Mouse (Mus musculus) intestine, embryonic 14.5 days (tissue): ENCODE measurements at regions not wholly inside any gene's neighbourhood (a gene's known extent, or its start where the extent isn't known, plus 50 kb on each side); places are given as distances from the start of the nearest gene placed in this dataset.

Experiments used
- ATAC-seq: fragments of 200-750 bp; cut with Nextera tagmentation; replicated peaks from 2 replicates; pipeline ENCODE4 v1.8.0; 2017; ENCODE audit warnings: low read depth, moderate number of reproducible peaks, moderate TSS enrichment, moderate library complexity; ENCODE audit not compliant: low FRiP score, low TSS enrichment
- DNase-seq: peaks from one replicate; pipeline ENCODE4 v3.0.0-alpha.2; 2018; ENCODE audit warnings: low spot score
- H3K27ac ChIP-seq: fragments of 300-500 bp; sonication (generic); 2 replicates; pipeline ENCODE4 v1.5.1; 2014; ENCODE audit warnings: low read depth, mild to moderate bottlenecking, control low read depth
- H3K27me3 ChIP-seq: fragments of 300-500 bp; sonication (generic); replicated peaks from 2 replicates; pipeline ENCODE4 v1.6.1; 2014; ENCODE audit warnings: low read length, control low read depth; ENCODE audit not compliant: control insufficient read depth, insufficient read depth
- H3K36me3 ChIP-seq: fragments of 300-500 bp; sonication (generic); 2 replicates; pipeline ENCODE4 v1.6.1; 2014; ENCODE audit warnings: low read length, control low read depth; ENCODE audit not compliant: control insufficient read depth, insufficient read depth
- H3K4me1 ChIP-seq: fragments of 300-500 bp; sonication (generic); replicated peaks from 2 replicates; pipeline ENCODE4 v1.6.1; 2014; ENCODE audit warnings: low read length, control low read depth, mixed read lengths; ENCODE audit not compliant: control insufficient read depth, insufficient read depth
- H3K4me2 ChIP-seq: fragments of 300-500 bp; sonication (generic); 2 replicates; pipeline ENCODE4 v1.6.1; 2014; ENCODE audit warnings: low read length
- H3K4me3 ChIP-seq: fragments of 300-500 bp; sonication (generic); 2 replicates; pipeline ENCODE4 v1.5.1; 2014; ENCODE audit warnings: low read depth, low read length, control low read depth, mixed read lengths
- H3K9ac ChIP-seq: fragments of 300-500 bp; sonication (generic); 2 replicates; pipeline ENCODE4 v1.6.1; 2014; ENCODE audit warnings: mild to moderate bottlenecking, low read length
- H3K9me3 ChIP-seq: fragments of 300-500 bp; sonication (generic); 2 replicates; pipeline ENCODE4 v1.6.1; 2016; ENCODE audit warnings: low read length, control low read depth; ENCODE audit not compliant: control insufficient read depth
- WGBS: fragments of 180-500 bp; shearing (Covaris S2); extraction: QIAGEN DNeasy Blood & Tissue Kit; methylation state at CpG from one replicate; pipeline ENCODE4 v1.1.7; 2014; 5-methylcytosine and 5-hydroxymethylcytosine counted together

GRCm38 (mm10) chr14:98791232-98791906 is 202.7 kb downstream of the Rpl36a-ps1 start:
- ATAC-seq = no peak
- 87% methylated on average over 6 of the region's 6 CpGs for WGBS
- no peak for DNase-seq
- no peak overlapping the region for H3K4me2 ChIP-seq
- H3K4me3 ChIP-seq = no peak overlapping the region
- no peaks in the 10 kb centered on the region for H3K36me3 ChIP-seq
- H3K9me3 ChIP-seq = no peaks in the 10 kb centered on the region
- no peak overlapping the region for H3K27ac ChIP-seq
- H3K4me1 ChIP-seq = no peaks in the 10 kb centered on the region
- H3K27me3 ChIP-seq = no peaks in the 10 kb centered on the region
- no peak overlapping the region for H3K9ac ChIP-seq

- Histone ChIP-seq H3K4me2 (no peak overlapping the region), H3K9me3 (no peaks in the 10 kb centered on the region), H3K4me1 (no peaks in the 10 kb centered on the region), H3K27ac (no peak overlapping the region), H3K36me3 (no peaks in the 10 kb centered on the region), H3K9ac (no peak overlapping the region), H3K4me3 (no peak overlapping the region), H3K27me3 (no peaks in the 10 kb centered on the region)
- WGBS = 83% methylated on average over 6 of the region's 6 CpGs
- DNase-seq (no peak), ATAC-seq (no peak)
Measured at GRCm38 (mm10) chr14:98789794-98790193, 204.3 kb downstream of the Rpl36a-ps1 start.

- Histone ChIP-seq H3K27me3 (no peaks in the 10 kb centered on the region), H3K4me3 (no peak overlapping the region), H3K27ac (no peak overlapping the region), H3K36me3 (no peaks in the 10 kb centered on the region), H3K9ac (no peak overlapping the region), H3K4me1 (no peaks in the 10 kb centered on the region), H3K9me3 (no peaks in the 10 kb centered on the region), H3K4me2 (no peak overlapping the region)
- no peak for DNase-seq
- ATAC-seq = no peak
- 92% methylated on average over 12 of the region's 12 CpGs for WGBS
Measured at GRCm38 (mm10) chr14:98781711-98782110, 212.4 kb downstream of the Rpl36a-ps1 start.

GRCm38 (mm10) chr14:98772080-98772479 is 222.0 kb downstream of the Rpl36a-ps1 start:
- Histone ChIP-seq H3K4me2 (no peak overlapping the region), H3K36me3 (no peaks in the 10 kb centered on the region), H3K9ac (no peak overlapping the region), H3K4me1 (no peaks in the 10 kb centered on the region), H3K4me3 (no peak overlapping the region), H3K27me3 (no peaks in the 10 kb centered on the region), H3K27ac (no peak overlapping the region), H3K9me3 (no peaks in the 10 kb centered on the region)
- no peak for DNase-seq
- 81% methylated on average over 4 of the region's 4 CpGs for WGBS
- ATAC-seq = no peak

GRCm38 (mm10) chr14:98768845-98769244 is 225.3 kb downstream of the Rpl36a-ps1 start:
- H3K9ac ChIP-seq = no peak overlapping the region
- DNase-seq = no peak
- H3K9me3 ChIP-seq = no peaks in the 10 kb centered on the region
- no peaks in the 10 kb centered on the region for H3K36me3 ChIP-seq
- ATAC-seq = no peak
- no peaks in the 10 kb centered on the region for H3K27me3 ChIP-seq
- no peak overlapping the region for H3K4me3 ChIP-seq
- no peak overlapping the region for H3K4me2 ChIP-seq
- no peaks in the 10 kb centered on the region for H3K4me1 ChIP-seq
- WGBS = 84% methylated on average over 2 of the region's 2 CpGs
- H3K27ac ChIP-seq = no peak overlapping the region

- Histone ChIP-seq H3K4me2 (no peak overlapping the region), H3K9ac (no peak overlapping the region), H3K27me3 (no peaks in the 10 kb centered on the region), H3K27ac (no peak overlapping the region), H3K4me3 (no peak overlapping the region), H3K4me1 (no peaks in the 10 kb centered on the region), H3K9me3 (no peaks in the 10 kb centered on the region), H3K36me3 (no peaks in the 10 kb centered on the region)
- WGBS = 85% methylated on average over 7 of the region's 7 CpGs
- no peak for ATAC-seq
- no peak for DNase-seq
Measured at GRCm38 (mm10) chr14:98767481-98767880, 226.6 kb downstream of the Rpl36a-ps1 start.

GRCm38 (mm10) chr14:98765358-98765757 is 228.8 kb downstream of the Rpl36a-ps1 start:
- DNase-seq = no peak
- H3K36me3 ChIP-seq = no peaks in the 10 kb centered on the region
- ATAC-seq = no peak

GRCm38 (mm10) chr14:98750766-98751165 is 243.4 kb downstream of the Rpl36a-ps1 start:
- WGBS = 90% methylated on average over 6 of the region's 6 CpGs
- Histone ChIP-seq H3K4me3 (no peak overlapping the region), H3K9me3 (no peaks in the 10 kb centered on the region), H3K9ac (no peak overlapping the region), H3K27me3 (no peaks in the 10 kb centered on the region), H3K36me3 (no peaks in the 10 kb centered on the region), H3K4me1 (no peaks in the 10 kb centered on the region), H3K4me2 (no peak overlapping the region), H3K27ac (no peak overlapping the region)
- ATAC-seq (no peak), DNase-seq (no peak)

More at GRCm38 (mm10) chr14:98765358-98765757, 228.8 kb downstream of the Rpl36a-ps1 start:
- H3K9ac ChIP-seq = no peak overlapping the region
- H3K4me3 ChIP-seq = no peak overlapping the region
- H3K27me3 ChIP-seq = no peaks in the 10 kb centered on the region
- no peaks in the 10 kb centered on the region for H3K9me3 ChIP-seq
- no peak overlapping the region for H3K27ac ChIP-seq
- H3K4me1 ChIP-seq = no peaks in the 10 kb centered on the region
- no peak overlapping the region for H3K4me2 ChIP-seq
